Mouse (Mus musculus) liver, adult 2 months (tissue): ENCODE data around the gene Coro1c. TPM values are rescaled to one million over a fixed set of nuclear protein-coding genes. Genes with fewer than 3 reads are reported as not detected.

Experiments used
- DNase-seq: peaks from one replicate; pipeline ENCODE4 v3.0.0-alpha.2; 2011; ENCODE audit warnings: low read depth, low spot score; ENCODE audit errors: extremely low read depth
- H3K27ac ChIP-seq: fragments of 200-500 bp; replicated peaks from 2 replicates; pipeline ENCODE4 v1.5.1; 2012; ENCODE audit warnings: low read depth, mild to moderate bottlenecking, control low read depth, inconsistent platforms, low read length; ENCODE audit not compliant: insufficient read depth
- H3K27me3 ChIP-seq: fragments of 200-500 bp; 2 replicates; pipeline ENCODE4 v1.6.1; 2012; ENCODE audit warnings: mild to moderate bottlenecking, moderate library complexity, low read length, inconsistent platforms; ENCODE audit not compliant: control insufficient read depth, insufficient read depth
- H3K36me3 ChIP-seq: fragments of 200-500 bp; 2 replicates; pipeline ENCODE4 v1.6.1; 2012; ENCODE audit warnings: low read length, inconsistent platforms; ENCODE audit not compliant: control insufficient read depth, insufficient read depth
- H3K4me1 ChIP-seq: fragments of 200-500 bp; 2 replicates; pipeline ENCODE4 v1.6.1; 2011; ENCODE audit warnings: low read length; ENCODE audit not compliant: control insufficient read depth, insufficient read depth
- H3K4me3 ChIP-seq: fragments of 200-500 bp; 2 replicates; pipeline ENCODE4 v1.5.1; 2011; ENCODE audit warnings: low read depth, mild to moderate bottlenecking, control low read depth, low read length, moderate library complexity; ENCODE audit not compliant: insufficient read depth
- H3K79me2 ChIP-seq: fragments of 200-500 bp; 2 replicates; pipeline ENCODE4 v1.6.1; 2012; ENCODE audit warnings: inconsistent platforms, mild to moderate bottlenecking, low read length, moderate library complexity; ENCODE audit not compliant: control insufficient read depth, insufficient read depth
- H3K9ac ChIP-seq: fragments of 200-500 bp; 2 replicates; pipeline ENCODE4 v1.6.1; 2012; ENCODE audit warnings: low read depth, mild to moderate bottlenecking, control low read depth, inconsistent platforms, low read length
- CTCF ChIP-seq: fragments of 200-500 bp; IDR thresholded peaks from 2 replicates; pipeline ENCODE4 v1.5.1; 2011; ENCODE audit warnings: low read depth, low read length, control low read depth
- POLR2A ChIP-seq: fragments of 200-500 bp; IDR thresholded peaks from 2 replicates; pipeline ENCODE4 v1.6.1; 2011; ENCODE audit warnings: low read length, control low read depth; ENCODE audit not compliant: insufficient read depth; ENCODE audit errors: extremely low read depth
- WGBS: fragments of 180-500 bp; shearing (Covaris S2); methylation state at CpG from one replicate; pipeline ENCODE4 v1.1.7; 2018; 5-methylcytosine and 5-hydroxymethylcytosine counted together
- polyA plus RNA-seq: library from polyadenylated mRNA; depleted of rRNA; stranded (reverse); fragments of >200 nt; gene quantifications from 2 replicates; pipeline ENCODE4 v1.2.3, GENCODE M21; 2012
- total RNA-seq: library from RNA; depleted of rRNA; stranded (reverse); fragments of >200 nt; gene quantifications from 2 replicates; pipeline ENCODE4 v1.2.3, GENCODE M21; 2014

The Coro1c gene
- total and polyA plus RNA-seq, 2 experiments, result 11.8 to 13.6 TPM

- Histone ChIP-seq H3K79me2 (no peaks in the 10 kb centered on the region; the same call in 1 of the 2 replicates), H3K4me1 (peaks cover 2% of the 10 kb centered on the region; the same call in 1 of the 2 replicates), H3K4me3 (no peak overlapping the region), H3K27me3 (no peaks in the 10 kb centered on the region), H3K36me3 (no peaks in the 10 kb centered on the region), H3K27ac (no peak overlapping the region), H3K9ac (no peak overlapping the region)
- no peak for TF ChIP-seq CTCF
- no peak for TF ChIP-seq POLR2A
- DNase-seq, result no peak
- WGBS, result 96% methylated on average over 12 of the region's 12 CpGs
These were observed 44.6 kb downstream of the Coro1c start for GRCm38 (mm10) chr5:113863994-113864393.

GRCm38 (mm10) chr5:113862418-113862817 lies 46.1 kb downstream of the Coro1c start:
- no peaks in the 10 kb centered on the region; the same call in 1 of the 2 replicates for H3K79me2 ChIP-seq
- 0 out of 2 replicates have a peak, but pooled peaks cover 2% of the 10 kb centered on the region for H3K4me1 ChIP-seq
- no peaks in the 10 kb centered on the region for H3K36me3 ChIP-seq
- H3K4me3 ChIP-seq, result no peak overlapping the region
- TF ChIP-seq POLR2A (no peak), CTCF (no peak)
- H3K9ac ChIP-seq, result no peak overlapping the region
- WGBS, result 98% methylated on average over 4 of the region's 4 CpGs
- DNase-seq, result no peak
- no peak overlapping the region for H3K27ac ChIP-seq
- no peaks in the 10 kb centered on the region for H3K27me3 ChIP-seq

- 98% methylated on average over 8 of the region's 8 CpGs for WGBS
- Histone ChIP-seq H3K4me3 (no peak overlapping the region), H3K27me3 (no peaks in the 10 kb centered on the region), H3K36me3 (no peaks in the 10 kb centered on the region), H3K9ac (no peak overlapping the region), H3K4me1 (0 out of 2 replicates have a peak, but pooled peaks cover 2% of the 10 kb centered on the region), H3K79me2 (no peaks in the 10 kb centered on the region; the same call in 1 of the 2 replicates), H3K27ac (no peak overlapping the region)
- peak; percentile 65 for TF ChIP-seq CTCF
- TF ChIP-seq POLR2A, result no peak
- DNase-seq, result no peak
These were observed 47.3 kb downstream of the Coro1c start for GRCm38 (mm10) chr5:113861294-113861693.

GRCm38 (mm10) chr5:113858971-113859370 lies 49.6 kb downstream of the Coro1c start:
- no peak for TF ChIP-seq CTCF
- TF ChIP-seq POLR2A, result no peak
- Histone ChIP-seq H3K4me1 (0 out of 2 replicates have a peak, but pooled peaks cover 2% of the 10 kb centered on the region), H3K27ac (peak overlapping the region; percentile 4), H3K27me3 (no peaks in the 10 kb centered on the region), H3K9ac (no peak overlapping the region), H3K79me2 (no peaks in the 10 kb centered on the region; the same call in 1 of the 2 replicates), H3K4me3 (no peak overlapping the region), H3K36me3 (no peaks in the 10 kb centered on the region)
- DNase-seq, result no peak
- 75% methylated on average over 5 of the region's 5 CpGs for WGBS

- H3K36me3 ChIP-seq, result no peaks in the 10 kb centered on the region
- 0 out of 2 replicates have a peak, but pooled peaks cover 2% of the 10 kb centered on the region for H3K4me1 ChIP-seq
- no peak for DNase-seq
- WGBS, result 80% methylated on average over 10 of the region's 10 CpGs
- no peak overlapping the region for H3K9ac ChIP-seq
- no peak for TF ChIP-seq POLR2A
- no peak for TF ChIP-seq CTCF
- no peak overlapping the region for H3K27ac ChIP-seq
- no peaks in the 10 kb centered on the region for H3K27me3 ChIP-seq
- no peak overlapping the region for H3K4me3 ChIP-seq
- H3K79me2 ChIP-seq, result no peaks in the 10 kb centered on the region; the same call in 1 of the 2 replicates
These were observed 50.0 kb downstream of the Coro1c start for GRCm38 (mm10) chr5:113858550-113858949.

GRCm38 (mm10) chr5:113857631-113858030 lies 50.9 kb downstream of the Coro1c start:
- Histone ChIP-seq H3K4me3 (no peak overlapping the region), H3K79me2 (no peaks in the 10 kb centered on the region; the same call in 1 of the 2 replicates), H3K36me3 (no peaks in the 10 kb centered on the region), H3K27me3 (no peaks in the 10 kb centered on the region), H3K4me1 (0 out of 2 replicates have a peak, but pooled peaks cover 2% of the 10 kb centered on the region), H3K9ac (no peak overlapping the region), H3K27ac (no peak overlapping the region)
- WGBS, result 74% methylated on average over 8 of the region's 8 CpGs
- DNase-seq, result no peak
- TF ChIP-seq CTCF, result no peak
- TF ChIP-seq POLR2A, result no peak
